Mouse (Mus musculus) erythroblast, adult 5-6 weeks (primary cell): Measurements from ENCODE around the gene Scgb1b20. TPM values are rescaled to one million over a fixed set of nuclear protein-coding genes. Genes with fewer than 3 reads are reported as not detected.
"Not testable (repeated sequence)": the region's sequence is repeated elsewhere in the genome, so short reads cannot be mapped to it uniquely, and the experiment has no call there.

Experiments used
- ATAC-seq: replicated peaks from 2 replicates; pipeline ENCODE4 v1.8.0; 2016; ENCODE audit warnings: moderate number of reproducible peaks, mild to moderate bottlenecking, moderate TSS enrichment, inconsistent platforms; ENCODE audit not compliant: poor library complexity, low FRiP score, severe bottlenecking
- total RNA-seq, 2 experiments: library from RNA; stranded (forward) in 1 of 2; stranded (reverse) in 1 of 2; fragments of 150-400 nt in 1 of 2; fragments of 200-764, 138-1000 nt in 1 of 2; gene quantifications; 2 replicates each; pipeline versions ENCODE4 v1.2.3 to v1.2.4; 2015 to 2017; ENCODE audit warnings: low replicate concordance in 2 of 2

The Scgb1b20 gene
- total RNA-seq (2015; ENCODE audit: low replicate concordance) (not detected in 2 replicates), total RNA-seq (2017; ENCODE audit: low replicate concordance) (not detected in 2 replicates)

DNA sequence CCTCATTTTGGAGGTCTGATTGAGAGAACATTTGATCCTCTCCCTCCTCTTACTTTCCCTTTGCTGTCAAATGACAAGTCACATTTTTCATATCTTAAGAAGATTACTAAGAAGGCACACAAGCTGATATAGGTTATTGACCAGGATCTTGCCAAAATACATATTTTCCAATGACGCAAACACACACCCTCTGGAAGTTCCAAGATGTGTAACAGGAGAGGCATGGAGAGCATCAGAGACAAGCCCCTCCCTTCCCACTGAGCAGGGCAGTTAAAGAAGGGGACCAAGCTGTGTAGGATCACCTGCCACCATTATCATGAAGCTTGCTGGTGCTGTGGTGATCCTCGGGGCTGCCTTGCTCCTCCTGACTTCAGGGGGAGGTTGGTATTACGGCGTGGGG is at the start of gene Scgb1b20:
Scgb1b20 (plus strand) TSS at position 301 of the 400 bp plus-strand sequence.
- ATAC-seq = not testable (repeated sequence)

DNA sequence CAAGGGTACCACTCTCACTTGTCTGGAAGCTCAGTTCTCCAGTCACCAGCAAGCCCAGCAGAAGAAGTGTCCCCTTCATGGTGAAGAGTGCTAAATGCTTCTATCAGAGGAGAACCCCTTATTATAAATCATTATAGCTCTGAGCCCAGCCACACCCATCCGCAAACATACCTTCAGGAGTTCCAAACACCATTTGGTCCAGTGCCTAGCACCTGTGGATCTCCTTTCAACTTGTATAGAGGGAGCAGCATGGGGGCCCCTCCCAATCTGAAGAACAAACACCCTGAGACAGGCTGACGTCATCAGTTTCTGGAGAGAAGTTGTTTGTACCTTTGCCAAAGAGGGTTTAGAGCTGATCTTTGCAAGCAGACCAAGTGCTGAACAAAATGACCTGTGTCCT is 6.8 kb upstream of the Scgb1b20 start, which contains the start of gene Scgb2b20:
Scgb2b20 (minus strand) TSS at position 101 of the 400 bp plus-strand sequence.
- ATAC-seq = not testable (repeated sequence)

- ATAC-seq = not testable (repeated sequence)
Measured at GRCm38 (mm10) chr7:33399749-33400148, 26.7 kb downstream of the Scgb1b20 start.

- ATAC-seq = no peak
Measured at GRCm38 (mm10) chr7:33401650-33402049, 28.6 kb downstream of the Scgb1b20 start.

DNA sequence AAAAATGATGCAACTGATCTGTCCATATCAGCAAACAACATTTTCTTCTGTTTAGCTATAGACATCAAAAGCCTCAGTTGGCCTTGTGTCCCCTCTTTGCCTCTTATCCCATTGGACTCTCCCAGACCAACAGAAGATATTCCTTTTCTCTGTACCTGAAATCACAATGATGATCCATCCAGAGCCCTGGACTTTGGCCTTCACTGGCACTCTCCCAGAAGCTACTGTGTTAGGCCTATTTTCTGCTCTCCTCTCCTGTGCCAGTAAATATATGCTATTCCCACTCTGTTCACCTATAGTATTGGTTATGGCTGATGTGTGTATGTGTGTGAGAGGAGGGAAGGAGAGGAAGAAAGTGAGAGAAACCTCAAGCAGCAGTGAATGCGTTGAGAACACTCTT is 36.6 kb downstream of the Scgb1b20 start:
- ATAC-seq = not testable (repeated sequence)

Other genes starting within 250 kb of the Scgb1b20 start
- not detected in 2 replicates for gene Scgb2b18, start 199.4 kb upstream of the Scgb1b20 start, total RNA-seq (2015; ENCODE audit: low replicate concordance)
- not detected in 2 replicates for gene Scgb2b18, start 199.4 kb upstream of the Scgb1b20 start, total RNA-seq (2017; ENCODE audit: low replicate concordance)
- gene Scgb1b18, start 187.7 kb upstream of the Scgb1b20 start, total RNA-seq (2015; ENCODE audit: low replicate concordance) = not detected in 2 replicates
- not detected in 2 replicates for gene Scgb1b18, start 187.7 kb upstream of the Scgb1b20 start, total RNA-seq (2017; ENCODE audit: low replicate concordance)
- gene Scgb2b19, start 92.9 kb upstream of the Scgb1b20 start, total RNA-seq (2015; ENCODE audit: low replicate concordance) = not detected in 2 replicates
- not detected in 2 replicates for gene Scgb2b19, start 92.9 kb upstream of the Scgb1b20 start, total RNA-seq (2017; ENCODE audit: low replicate concordance)
- gene Scgb1b19, start 85.9 kb upstream of the Scgb1b20 start, total RNA-seq (2015; ENCODE audit: low replicate concordance) = not detected in 2 replicates
- not detected in 2 replicates for gene Scgb1b19, start 85.9 kb upstream of the Scgb1b20 start, total RNA-seq (2017; ENCODE audit: low replicate concordance)
- gene Scgb2b20, start 6.9 kb upstream of the Scgb1b20 start, total RNA-seq (2015; ENCODE audit: low replicate concordance) = not detected in 2 replicates
- not detected in 2 replicates for gene Scgb2b20, start 6.9 kb upstream of the Scgb1b20 start, total RNA-seq (2017; ENCODE audit: low replicate concordance)
- gene Scgb2b21, start 147.2 kb downstream of the Scgb1b20 start, total RNA-seq (2015; ENCODE audit: low replicate concordance) = not detected in 2 replicates
- gene Scgb2b21, start 147.2 kb downstream of the Scgb1b20 start, total RNA-seq (2017; ENCODE audit: low replicate concordance) = not detected in 2 replicates